In genomic region chr4:57217746-57218145, GRCm38 (mm10) we compare ENCODE assay signal across 14 mouse cellular contexts.
A peak's percentile ranks its signal among the peaks of the same experiment; 100 is the strongest.
DNase-seq lines count a peak whose midpoint lies in the region.
"Had no signal": no experiment of that assay in that cellular context is flagged by ENCODE, and none has a peak within 500 bp of the region (broad histone marks: within the 10 kb centered on the region; RNA-seq: fewer than 3 reads in every experiment).

No protein-coding gene starts in this region.

- intact Hi-C loops in heart, postnatal 10 days (cut with DNase I), result no loop called here

- DNase-seq in heart, adult 11 months, result peak; percentile 36
- DNase-seq in heart, postnatal 10 days, result no peak
- peak; percentile 54 for DNase-seq in right cerebral cortex, adult 18-20 months
- no peak for DNase-seq in right cerebral cortex, postnatal 36 days (ENCODE audit: low spot score in 2 of 2)
- no peak for DNase-seq in cerebellum, adult 11-12 months
- DNase-seq: adrenal gland, adult 2 months; adrenal gland, postnatal 10 days; adrenal gland, postnatal 25 days; cerebellum, adult 18-20 months; cerebellum, adult 8-10 months; cerebellum, adult 9-11 months; cerebellum, postnatal 14 days; cerebellum, postnatal 36 days; embryo, embryonic 11 days had no signal

Comparison
In these comparisons a context has a peak if more than half of its experiments do, and no peak if none do; other contexts are left out.
1. DNase-seq: peak in heart, adult 11 months (single experiment) and right cerebral cortex, adult 18-20 months (single experiment); none in heart, postnatal 10 days (0 of 2), right cerebral cortex, postnatal 36 days (0 of 2) and cerebellum, adult 11-12 months (single experiment).